Mouse (Mus musculus) embryonic facial prominence, embryonic 11.5 days (tissue): ENCODE results near the gene Gpr88. TPM values are rescaled to one million over a fixed set of nuclear protein-coding genes. Genes with fewer than 3 reads are reported as not detected.

ENCODE experiments used
- ATAC-seq: fragments of 200-750 bp; cut with Nextera tagmentation; replicated peaks from 2 replicates; pipeline ENCODE4 v1.8.0; 2017; ENCODE audit warnings: low read depth; ENCODE audit not compliant: insufficient number of reproducible peaks, low FRiP score, low TSS enrichment
- DNase-seq: peaks from one replicate; pipeline ENCODE4 v3.0.0-alpha.2; 2015; ENCODE audit warnings: low spot score
- H3K27ac ChIP-seq: fragments of 300-500 bp; sonication (generic); replicated peaks from 2 replicates; pipeline ENCODE4 v1.5.1; 2014; ENCODE audit warnings: mild to moderate bottlenecking, low read depth, low read length, control low read depth
- H3K27me3 ChIP-seq: fragments of 300-500 bp; sonication (generic); 2 replicates; pipeline ENCODE4 v1.6.1; 2014; ENCODE audit warnings: mild to moderate bottlenecking, low read length, moderate library complexity, mixed read lengths; ENCODE audit not compliant: control insufficient read depth, insufficient read depth
- H3K36me3 ChIP-seq: fragments of 300-500 bp; sonication (generic); replicated peaks from 2 replicates; pipeline ENCODE4 v1.6.1; 2014; ENCODE audit warnings: low read depth, mild to moderate bottlenecking, low read length, moderate library complexity, mixed read lengths; ENCODE audit not compliant: control insufficient read depth, insufficient read depth
- H3K4me1 ChIP-seq: fragments of 300-500 bp; sonication (generic); 2 replicates; pipeline ENCODE4 v1.6.1; 2014; ENCODE audit warnings: low read length, mixed read lengths; ENCODE audit not compliant: control insufficient read depth, insufficient read depth
- H3K4me2 ChIP-seq: fragments of 300-500 bp; sonication (generic); 2 replicates; pipeline ENCODE4 v1.6.1; 2014; ENCODE audit warnings: low read depth, mild to moderate bottlenecking, control low read depth, low read length, moderate library complexity
- H3K4me3 ChIP-seq: fragments of 300-500 bp; sonication (generic); 2 replicates; pipeline ENCODE4 v1.5.1; 2014; ENCODE audit warnings: low read depth, low read length, control low read depth
- H3K9ac ChIP-seq: fragments of 300-500 bp; sonication (generic); replicated peaks from 2 replicates; pipeline ENCODE4 v1.6.1; 2014; ENCODE audit warnings: mild to moderate bottlenecking, control low read depth, low read length
- H3K9me3 ChIP-seq: fragments of 300-500 bp; sonication (generic); replicated peaks from 2 replicates; pipeline ENCODE4 v1.6.1; 2016; ENCODE audit warnings: mild to moderate bottlenecking, low read length, inconsistent platforms, mixed read lengths; ENCODE audit not compliant: control insufficient read depth
- WGBS: fragments of 180-500 bp; shearing (Covaris S2); extraction: QIAGEN DNeasy Blood & Tissue Kit; methylation state at CpG from one replicate; pipeline ENCODE4 v1.1.7; 2014; 5-methylcytosine and 5-hydroxymethylcytosine counted together
- polyA plus RNA-seq: library from polyadenylated mRNA; unstranded; fragments of >200 nt; fragmentation: Nextera tagmentation; extraction: Ambion mirVana; gene quantifications from 2 replicates; pipeline ENCODE4 v1.2.1, GENCODE M21; 2014

The Gpr88 gene
- polyA plus RNA-seq, 1 experiment from 2014 or later, result 0.56 TPM

DNA sequence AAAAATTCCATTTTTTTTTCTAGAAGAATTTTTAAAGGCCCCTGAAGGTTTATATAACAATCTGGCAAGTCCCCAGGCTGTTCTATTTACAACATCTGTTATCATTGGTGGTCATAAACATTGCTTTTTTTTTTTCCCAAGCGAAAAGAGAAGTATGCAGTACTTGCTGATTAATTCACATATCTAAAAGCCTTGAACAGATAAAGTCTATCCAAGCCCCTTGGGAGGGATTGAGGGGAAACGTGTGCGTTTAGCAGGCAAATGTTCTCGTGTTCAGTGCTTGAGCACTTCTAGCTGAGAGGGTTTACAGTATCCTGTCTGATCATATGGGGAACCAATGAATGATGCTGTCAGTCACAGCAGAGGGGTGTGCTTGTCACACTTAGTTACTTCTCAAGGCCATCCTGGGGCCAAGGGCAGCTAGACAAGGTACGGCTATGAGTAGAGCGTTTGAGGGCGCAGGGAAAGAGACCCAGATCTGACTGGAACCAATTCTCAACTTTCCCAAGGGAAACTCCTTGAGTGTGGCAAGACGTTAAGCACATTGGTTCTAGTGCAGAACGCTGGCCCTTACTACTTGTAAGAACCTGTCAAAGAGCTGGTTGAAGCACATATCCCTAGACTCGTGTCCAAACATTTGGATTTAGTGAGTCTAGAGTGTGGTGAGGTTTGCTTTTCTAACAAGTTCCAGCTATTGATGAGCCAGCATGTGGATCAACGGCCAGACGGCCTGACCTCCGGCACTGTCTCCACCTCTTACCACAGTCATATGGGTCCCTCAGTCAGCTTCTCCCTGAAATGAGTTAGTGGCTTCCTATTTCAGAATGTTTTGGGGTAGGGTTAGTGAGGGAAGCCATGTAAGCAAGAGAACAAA lies 47.7 kb downstream of the Gpr88 start:
- Histone ChIP-seq H3K4me2 (no peak overlapping the region), H3K4me3 (no peak overlapping the region), H3K36me3 (no peaks in the 10 kb centered on the region), H3K9ac (no peak overlapping the region), H3K9me3 (no peaks in the 10 kb centered on the region), H3K27ac (no peak overlapping the region), H3K4me1 (no peaks in the 10 kb centered on the region), H3K27me3 (no peaks in the 10 kb centered on the region)
- DNase-seq (no peak), ATAC-seq (no peak)
- WGBS, result 75% methylated on average over 13 of the region's 13 CpGs

DNA sequence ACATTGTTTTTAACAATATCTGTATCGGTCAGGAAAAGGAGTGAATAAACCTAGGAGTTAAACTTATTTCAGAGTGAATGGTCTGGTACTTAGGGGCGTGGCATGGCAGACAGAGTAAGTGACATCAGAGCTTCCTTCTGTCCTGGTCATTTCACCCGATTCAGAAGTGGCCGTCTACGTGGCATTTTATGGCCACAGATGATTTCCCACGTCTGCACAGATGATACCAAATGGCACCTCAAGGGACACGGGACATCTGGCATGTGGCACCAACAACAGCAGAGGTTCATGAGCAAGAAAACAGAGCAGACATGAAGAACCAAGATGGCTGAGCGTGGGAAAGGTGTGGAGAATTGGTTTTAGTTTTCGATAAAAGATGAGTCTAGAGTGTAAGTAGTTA lies 48.7 kb downstream of the Gpr88 start:
- Histone ChIP-seq H3K4me3 (no peak overlapping the region), H3K27me3 (no peaks in the 10 kb centered on the region), H3K4me2 (no peak overlapping the region), H3K9me3 (no peaks in the 10 kb centered on the region), H3K36me3 (no peaks in the 10 kb centered on the region), H3K27ac (no peak overlapping the region), H3K4me1 (no peaks in the 10 kb centered on the region), H3K9ac (no peak overlapping the region)
- DNase-seq (no peak), ATAC-seq (no peak)
- 84% methylated on average over 9 of the region's 9 CpGs for WGBS

DNA sequence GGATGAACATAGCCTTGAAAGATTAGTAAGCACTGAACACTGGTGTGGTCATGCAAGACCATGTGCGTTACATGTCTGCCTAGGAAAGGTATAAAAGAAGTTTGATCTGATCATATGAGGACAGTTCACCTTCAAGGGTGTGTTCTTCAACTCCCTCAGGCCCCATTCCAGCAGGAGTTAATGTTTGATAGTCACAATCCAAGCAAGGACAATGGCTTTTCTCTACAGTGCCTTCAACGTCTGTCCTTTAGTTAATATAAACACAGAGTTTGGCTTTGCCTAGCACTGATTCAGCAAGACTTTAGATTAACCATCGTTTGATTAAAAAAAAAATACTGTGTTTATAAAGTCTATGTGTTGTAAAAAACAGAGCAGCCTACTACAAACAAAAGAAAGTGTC lies 49.4 kb downstream of the Gpr88 start:
- Histone ChIP-seq H3K4me2 (no peak overlapping the region), H3K27me3 (no peaks in the 10 kb centered on the region), H3K4me3 (no peak overlapping the region), H3K4me1 (no peaks in the 10 kb centered on the region), H3K9me3 (no peaks in the 10 kb centered on the region), H3K27ac (no peak overlapping the region), H3K36me3 (no peaks in the 10 kb centered on the region), H3K9ac (no peak overlapping the region)
- ATAC-seq (no peak), DNase-seq (no peak)
- 76% methylated on average over 3 of the region's 3 CpGs for WGBS

DNA sequence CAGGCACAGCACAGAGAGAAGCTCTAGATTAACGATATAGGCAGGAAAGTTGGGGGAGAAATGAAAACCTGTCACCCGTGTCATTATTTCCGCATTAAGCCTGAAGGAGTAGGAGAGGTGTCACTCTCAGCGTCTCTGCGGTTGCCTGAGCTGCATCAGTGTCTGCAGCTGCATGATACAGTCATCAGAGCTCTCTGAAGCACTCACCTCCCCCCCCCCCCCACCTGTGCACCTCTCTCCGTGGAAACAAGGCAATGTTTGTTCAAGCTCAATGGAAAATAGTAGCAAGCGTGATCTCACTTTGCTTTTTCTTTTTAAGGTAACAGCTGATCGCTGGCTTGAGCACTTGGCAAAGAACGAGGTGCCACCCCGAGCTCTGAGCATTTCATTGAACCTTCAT lies 53.2 kb downstream of the Gpr88 start:
- Histone ChIP-seq H3K9me3 (no peaks in the 10 kb centered on the region), H3K4me1 (no peaks in the 10 kb centered on the region; the same call in 1 of the 2 replicates), H3K27ac (no peak overlapping the region), H3K4me3 (no peak overlapping the region), H3K9ac (no peak overlapping the region), H3K36me3 (no peaks in the 10 kb centered on the region), H3K27me3 (no peaks in the 10 kb centered on the region), H3K4me2 (no peak overlapping the region)
- ATAC-seq (no peak), DNase-seq (no peak)
- 75% methylated on average over 10 of the region's 10 CpGs for WGBS

Other genes with a start within 250 kb of the Gpr88 start
- 31.7 and 35.8 TPM in 2 replicates for gene Slc30a7, start 246.1 kb downstream of the Gpr88 start, polyA plus RNA-seq
- gene Extl2, start 246.0 kb downstream of the Gpr88 start, polyA plus RNA-seq, result 24.0 and 24.5 TPM in 2 replicates
- 69.3 and 75.4 TPM in 2 replicates for gene Vcam1, start 123.8 kb downstream of the Gpr88 start, polyA plus RNA-seq
- gene Cdc14a, start 170.5 kb upstream of the Gpr88 start, polyA plus RNA-seq, result 15.3 and 15.7 TPM in 2 replicates